Mouse (Mus musculus) embryo, embryonic 10.5 days (tissue): ENCODE data around the gene A930017K11Rik.

Source experiments
- DNase-seq: peaks from one replicate; pipeline ENCODE4 v3.0.0-alpha.2; 2015; ENCODE audit warnings: low spot score

A930017K11Rik gene

DNA sequence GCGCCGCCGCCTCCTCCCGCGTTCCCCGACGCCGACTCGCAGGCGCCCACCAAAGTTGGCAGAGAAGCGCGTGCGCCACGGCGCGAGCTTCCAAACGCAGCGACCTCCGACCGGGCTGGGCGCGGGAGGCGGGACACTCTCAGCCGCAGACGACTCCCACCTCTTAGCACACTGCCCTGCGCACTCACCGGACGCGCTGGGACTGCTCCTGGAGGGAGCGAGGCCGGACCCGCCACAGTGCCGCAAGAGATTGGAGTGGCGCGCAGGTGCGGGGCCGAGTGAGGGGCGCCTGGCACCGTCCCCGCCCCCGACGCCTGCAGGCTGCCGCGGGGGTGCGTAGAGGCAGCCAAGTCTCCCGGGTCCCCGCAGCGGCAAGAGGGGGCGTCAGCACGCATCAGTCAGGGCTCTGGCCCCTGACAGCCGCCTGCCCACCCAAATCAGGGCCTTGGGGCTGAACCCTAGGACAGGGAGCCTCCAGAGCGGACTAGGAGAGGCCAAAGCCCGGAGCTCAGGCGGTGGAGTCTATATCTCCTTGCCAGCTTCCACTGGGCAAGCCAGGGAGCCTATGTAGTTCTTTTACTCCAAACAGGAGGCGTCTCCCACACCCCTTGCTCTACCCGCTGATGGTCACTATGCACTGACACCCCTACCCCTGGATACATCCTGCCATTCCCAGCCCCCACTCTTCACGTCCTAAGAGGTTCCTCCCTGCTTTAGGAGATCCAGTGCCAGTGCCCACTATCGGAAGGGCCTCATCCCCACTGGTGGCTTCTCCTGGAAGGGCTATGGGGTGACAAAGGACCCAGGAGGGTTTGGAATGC lies at the start of gene A930017K11Rik:
Gene A930017K11Rik, minus strand, starts transcription at position 763 of the 821 bp plus-strand sequence.
- DNase-seq, result no peak

DNA sequence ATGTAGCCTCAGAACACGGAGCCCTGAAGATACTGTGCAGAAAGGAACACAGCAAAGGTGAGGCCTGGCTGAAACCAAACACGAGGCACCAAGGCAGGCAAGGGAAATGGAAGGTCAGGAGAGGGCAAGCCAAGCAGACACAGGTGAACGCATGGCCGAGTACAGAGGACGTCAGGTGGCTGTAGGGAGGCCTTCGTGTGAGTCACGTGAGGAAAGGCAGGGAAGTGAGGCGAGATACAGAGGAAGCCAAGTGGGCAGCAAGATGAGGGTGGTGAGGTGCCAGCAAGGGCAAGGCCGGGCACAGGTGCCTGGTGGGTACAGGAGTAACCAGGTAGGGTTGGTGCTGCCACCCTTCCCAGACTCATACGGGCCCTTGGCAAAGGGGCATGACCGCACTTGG lies 46.1 kb upstream of the A930017K11Rik start:
- DNase-seq, result no peak

DNA sequence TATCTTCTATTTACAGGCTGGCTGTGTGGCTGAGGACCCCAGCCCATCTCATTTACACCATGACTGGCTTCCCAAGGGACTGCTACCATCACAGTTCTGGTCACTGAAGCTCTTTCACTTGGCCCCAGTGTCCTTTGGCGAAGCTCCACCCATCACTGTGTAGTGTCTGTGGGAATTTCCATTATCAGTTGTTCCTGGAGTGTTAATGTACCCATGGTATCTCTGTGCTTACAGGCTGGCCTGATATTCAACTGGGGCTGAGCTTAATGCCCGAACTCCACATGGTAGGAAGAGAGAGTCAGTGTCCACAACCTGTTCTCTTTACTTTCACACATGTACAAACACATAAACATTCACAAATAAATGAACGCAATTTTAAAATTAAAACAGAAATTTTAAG lies 41.1 kb upstream of the A930017K11Rik start:
- no peak for DNase-seq

DNA sequence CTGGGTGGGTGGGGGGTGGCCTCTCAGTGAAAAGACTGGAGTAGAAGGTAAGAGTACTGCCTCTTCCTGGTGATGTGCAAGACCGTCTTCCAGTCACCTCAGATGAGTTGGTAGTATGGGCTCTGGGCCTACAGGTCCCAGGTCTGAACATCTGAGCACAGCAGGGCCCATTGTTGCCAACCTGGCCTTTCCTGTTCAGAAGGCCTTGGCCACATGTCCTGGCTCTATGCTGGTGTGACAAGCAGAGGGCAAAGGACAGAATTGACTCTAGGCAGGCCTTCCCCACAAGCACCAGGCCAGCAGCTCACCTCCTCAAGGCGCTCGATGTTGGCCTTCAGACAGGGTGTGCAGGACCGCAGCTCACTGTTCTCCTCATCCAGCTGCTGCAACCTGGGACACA lies 39.9 kb upstream of the A930017K11Rik start:
- DNase-seq, result no peak

DNA sequence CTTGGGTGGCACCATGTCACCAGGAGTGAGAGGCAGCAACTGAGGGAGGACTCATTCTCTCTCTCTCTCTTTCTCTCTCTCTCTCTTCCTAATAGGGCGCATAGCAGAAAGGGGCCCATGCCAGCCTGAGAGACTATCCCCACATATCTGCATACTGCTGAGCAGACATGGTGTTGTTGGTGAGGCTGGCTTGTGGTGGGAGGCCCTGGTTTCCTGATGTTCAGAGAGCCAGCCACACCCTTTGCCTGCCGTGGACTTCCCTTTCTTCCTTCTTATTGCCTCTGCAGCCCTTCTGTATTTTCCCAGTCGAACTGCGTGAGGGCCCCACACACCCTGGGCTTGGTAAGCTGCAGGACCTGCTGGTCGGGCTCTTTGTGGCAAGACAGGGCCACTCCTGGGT lies 38.0 kb upstream of the A930017K11Rik start:
- no peak for DNase-seq

DNA sequence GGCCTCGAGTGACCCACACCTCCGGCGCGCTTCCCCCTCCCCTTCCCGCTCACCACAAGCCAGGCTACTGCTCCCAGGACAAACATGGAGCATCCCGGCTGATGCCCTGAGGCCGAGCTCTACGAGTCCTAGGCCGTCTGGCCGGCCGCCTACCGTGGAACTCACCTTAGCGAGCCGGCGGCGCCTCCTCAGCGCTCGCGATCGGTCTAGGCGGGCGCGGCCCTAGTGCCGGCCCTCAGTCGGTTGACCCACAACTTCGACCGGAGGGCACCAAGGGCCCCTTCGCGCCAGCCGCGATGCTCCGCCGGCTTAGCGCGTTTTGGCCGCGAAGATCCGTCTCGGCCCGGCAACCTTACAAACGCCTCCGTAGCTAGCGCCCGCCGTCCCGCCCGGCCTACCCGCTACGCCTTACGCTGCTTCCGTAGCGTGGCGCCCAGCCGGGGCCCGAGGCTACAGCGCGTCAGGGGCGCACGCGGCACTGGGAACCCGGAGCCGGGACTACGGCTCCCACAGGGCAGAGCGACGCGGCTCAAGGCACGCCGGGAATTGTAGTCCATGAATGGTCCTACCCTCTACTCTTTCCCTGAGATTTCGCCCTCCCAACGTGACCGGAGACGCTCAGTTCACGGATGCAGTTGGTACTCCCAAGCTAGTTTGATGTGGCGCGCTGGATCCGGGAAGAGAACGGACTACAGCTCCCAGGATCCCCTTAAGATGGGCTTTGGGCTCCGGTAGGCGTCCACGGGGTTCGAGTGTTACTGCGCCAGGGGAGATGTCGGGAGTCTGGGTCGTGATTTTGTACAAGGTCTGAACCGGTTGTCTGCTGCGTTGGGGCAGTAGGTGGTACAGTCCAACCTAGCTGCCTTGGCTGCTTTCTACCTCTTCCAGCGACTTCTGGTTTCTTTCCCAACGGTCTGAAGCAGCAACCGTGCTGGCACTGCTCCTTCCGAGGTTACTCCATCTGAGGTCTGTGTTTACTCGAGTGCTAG lies 33.2 kb upstream of the A930017K11Rik start, which contains the start of gene Capn15:
Gene Capn15, minus strand, starts transcription at position 491 of the 989 bp plus-strand sequence.
- peak; percentile 98 for DNase-seq

DNA sequence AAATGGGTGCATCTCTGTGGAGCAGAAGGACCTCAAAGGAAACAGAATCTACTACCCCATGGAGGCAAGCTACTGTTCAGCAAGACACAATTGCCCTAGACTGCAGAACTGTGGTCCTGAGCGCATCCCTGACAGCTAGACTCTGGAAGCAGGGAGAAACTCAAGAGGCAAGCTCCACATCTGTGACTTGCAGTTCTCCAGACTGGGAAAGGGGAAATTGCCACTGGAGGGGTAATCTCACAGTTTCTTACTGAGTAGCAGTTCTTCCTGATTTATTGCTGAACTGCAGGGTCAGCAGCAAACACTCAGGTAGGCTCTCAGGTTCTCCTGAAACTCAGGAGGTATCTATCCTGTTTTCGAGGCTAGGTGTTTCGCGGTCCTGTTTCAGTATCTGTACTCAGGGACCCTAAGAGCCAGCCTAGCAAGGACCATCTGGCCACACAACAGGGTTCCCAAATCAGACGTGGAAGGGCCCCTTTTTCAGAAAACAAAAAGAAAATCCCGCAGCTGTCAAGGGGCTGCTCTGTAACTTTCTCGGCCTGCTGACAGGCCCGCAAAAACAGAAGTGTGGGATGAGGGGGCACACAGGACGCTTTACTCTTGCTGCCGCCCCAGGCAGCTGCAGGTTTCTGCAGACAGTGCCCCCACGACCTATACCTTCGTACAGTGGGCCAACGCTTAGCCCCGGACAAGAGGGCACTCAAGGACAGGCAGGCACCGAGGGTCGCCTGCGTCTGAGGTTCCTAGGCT lies 32.4 kb upstream of the A930017K11Rik start:
- peak; percentile 10 for DNase-seq

DNA sequence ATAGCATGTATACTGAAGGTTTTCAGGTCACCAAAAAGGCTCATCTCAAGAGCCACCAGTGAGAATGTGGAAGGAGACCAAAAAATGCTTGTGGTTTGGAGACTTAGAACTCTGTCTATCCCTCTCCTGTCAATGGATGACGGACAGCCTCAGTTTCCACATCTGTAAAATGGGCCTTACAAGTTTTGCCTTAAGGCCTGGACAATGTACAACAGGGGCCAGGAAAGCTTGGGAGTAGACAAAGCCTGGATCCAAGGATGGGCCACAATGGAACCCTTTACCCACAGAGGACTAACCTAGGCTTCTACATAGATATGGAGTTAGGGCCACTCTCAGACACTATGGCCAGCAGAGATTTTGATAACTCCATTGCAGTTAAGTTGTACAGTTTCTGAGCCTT lies 31.7 kb upstream of the A930017K11Rik start:
- no peak for DNase-seq

DNA sequence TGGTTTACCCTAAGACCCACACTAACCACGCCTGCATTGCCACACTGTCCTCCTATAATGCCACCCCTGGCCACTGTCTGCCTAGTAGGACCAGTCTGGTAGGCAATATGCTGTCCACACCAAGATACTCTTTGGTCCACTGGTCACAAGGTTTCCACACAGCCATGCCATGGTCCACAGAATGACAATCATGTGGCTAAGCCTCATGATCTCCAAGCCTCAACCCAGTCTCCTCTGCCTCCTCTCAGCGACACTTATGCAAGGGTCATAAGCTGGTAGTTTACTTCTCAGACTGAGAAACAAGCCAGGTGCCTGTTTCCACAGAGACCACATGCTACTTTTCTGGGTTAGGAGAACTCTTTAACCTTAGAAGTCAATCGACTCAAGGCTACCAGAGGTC lies 30.5 kb upstream of the A930017K11Rik start:
- no peak for DNase-seq

DNA sequence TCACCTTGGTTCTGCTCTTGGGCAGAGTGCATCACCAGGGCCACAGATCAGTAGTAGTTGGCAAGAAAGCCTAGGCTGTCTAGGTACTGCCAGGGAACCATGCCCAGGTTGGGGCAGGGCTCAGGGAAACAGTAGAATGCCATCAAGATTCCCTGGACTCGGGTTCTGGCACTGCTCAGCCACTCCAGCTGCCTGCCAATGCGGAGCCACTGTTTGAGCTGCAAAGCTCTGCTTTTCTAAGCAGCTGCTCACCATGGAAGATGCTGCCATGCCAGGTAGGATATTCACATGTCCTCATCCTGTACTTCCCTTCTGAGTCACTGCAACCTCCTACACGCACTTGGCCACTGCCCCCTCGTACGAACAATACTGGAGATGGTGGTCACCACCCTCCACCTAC lies 28.5 kb upstream of the A930017K11Rik start:
- no peak for DNase-seq

DNA sequence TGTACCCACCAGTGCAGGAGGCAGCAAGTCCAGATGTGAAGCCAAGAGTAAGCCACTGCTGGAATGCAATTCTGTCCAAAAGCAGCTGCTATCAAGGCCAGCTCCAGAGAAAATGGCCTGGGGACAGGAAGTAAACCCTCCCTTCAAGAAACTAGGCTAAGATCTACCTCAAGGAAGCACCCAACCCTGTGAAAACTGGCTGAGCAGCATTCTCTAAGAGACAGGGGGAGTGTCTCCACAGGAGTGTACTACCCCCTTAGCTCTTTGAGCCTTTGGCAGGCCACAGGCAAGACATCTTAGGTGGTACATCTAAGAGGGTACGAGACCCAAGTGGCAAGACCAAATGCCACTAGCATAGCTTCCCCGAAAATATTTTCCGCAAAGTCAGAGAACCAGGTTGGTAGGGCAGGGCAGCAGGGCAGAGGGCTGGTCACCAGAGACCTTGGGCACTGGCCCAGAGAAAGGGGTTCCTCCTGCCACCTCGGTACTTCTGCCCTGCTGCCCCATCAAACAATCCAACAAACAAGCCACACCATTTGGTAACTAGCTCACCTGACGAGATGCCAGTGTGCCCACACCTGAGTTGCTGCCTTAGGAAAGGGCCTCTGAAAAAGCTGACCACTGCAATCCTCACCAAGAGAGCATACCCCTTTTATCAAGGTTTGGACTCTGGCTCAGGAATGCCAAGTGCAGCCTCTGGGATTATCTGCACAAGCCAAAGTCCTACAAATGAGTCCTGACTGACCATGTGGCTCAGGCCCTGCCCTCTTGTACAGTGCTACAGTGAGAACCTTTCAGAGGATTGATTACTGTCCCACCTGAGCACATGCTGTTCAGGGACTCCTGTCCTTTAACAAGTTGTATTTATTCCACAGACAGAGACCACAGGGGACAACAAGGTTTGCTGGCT lies 27.7 kb upstream of the A930017K11Rik start:
- no peak for DNase-seq

DNA sequence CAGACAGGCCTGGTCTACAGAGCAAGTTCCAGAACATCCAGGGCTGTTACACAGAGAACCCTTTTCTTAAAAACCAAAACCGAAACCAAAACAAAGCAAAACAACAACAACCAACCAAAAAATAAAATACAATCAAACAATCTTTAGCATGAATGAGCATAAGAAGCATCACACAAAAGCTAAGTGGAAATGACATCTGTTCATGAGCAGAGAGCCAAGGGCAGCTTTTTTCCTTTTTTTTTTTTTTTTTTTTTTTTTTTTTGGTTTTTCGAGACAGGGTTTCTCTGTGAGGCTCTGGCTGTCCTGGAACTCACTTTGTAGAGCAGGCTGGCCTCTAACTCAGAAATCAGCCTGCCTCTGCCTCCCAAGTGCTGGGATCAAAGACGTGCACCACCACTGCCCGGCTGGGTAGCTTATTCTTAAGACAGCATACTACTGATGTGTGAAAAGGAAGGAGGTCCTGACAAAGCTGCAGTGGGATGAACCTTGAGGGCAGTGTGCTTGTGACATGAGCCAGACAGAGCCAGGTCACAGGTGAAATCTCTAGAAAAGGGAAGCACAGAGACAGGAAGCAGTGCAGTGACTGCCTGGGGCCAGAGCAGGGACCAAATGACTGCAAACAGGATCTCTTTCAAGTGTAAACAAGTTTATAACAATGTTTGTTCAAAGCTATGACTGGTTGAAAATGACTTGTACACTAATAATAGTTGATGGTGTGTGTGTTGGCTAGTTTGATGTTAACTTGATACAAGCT lies 18.8 kb upstream of the A930017K11Rik start:
- DNase-seq, result no peak

DNA sequence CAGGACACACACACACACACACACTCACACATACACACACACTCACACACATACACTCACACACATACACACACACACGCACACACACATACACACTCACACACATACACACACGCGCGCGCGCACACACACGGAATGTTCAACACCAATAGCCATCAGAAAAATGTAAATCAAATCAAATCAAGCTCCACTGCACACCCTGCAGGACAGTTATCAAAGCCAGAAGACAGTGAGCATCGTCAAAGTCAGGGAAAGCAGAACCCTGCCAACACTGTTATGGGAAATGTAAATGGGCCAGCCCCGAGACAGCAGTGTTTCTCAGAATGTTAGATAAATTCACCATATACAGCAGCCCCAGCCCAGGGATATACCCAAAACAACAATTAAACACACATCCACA lies 18.1 kb upstream of the A930017K11Rik start:
- no peak for DNase-seq

DNA sequence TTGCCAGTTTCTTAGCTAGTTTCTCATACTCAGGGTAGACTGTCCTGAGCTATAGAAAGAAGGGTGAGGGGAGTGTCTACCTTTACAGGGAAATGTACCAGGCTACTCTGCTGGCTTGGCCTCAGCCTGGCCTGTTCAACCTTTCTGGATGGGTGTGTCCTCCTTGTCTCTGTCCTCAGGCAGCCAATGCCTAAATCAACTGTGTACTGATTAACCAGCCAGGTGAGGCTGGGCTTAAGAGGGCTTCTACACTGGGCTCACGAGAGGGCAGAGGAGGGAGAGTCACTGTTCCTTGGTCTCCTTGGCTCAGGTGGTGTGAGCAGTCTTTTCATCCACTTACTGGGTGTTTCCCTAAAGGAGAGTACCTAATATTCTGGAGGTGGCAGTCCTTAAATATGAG lies 15.8 kb upstream of the A930017K11Rik start:
- DNase-seq, result no peak

DNA sequence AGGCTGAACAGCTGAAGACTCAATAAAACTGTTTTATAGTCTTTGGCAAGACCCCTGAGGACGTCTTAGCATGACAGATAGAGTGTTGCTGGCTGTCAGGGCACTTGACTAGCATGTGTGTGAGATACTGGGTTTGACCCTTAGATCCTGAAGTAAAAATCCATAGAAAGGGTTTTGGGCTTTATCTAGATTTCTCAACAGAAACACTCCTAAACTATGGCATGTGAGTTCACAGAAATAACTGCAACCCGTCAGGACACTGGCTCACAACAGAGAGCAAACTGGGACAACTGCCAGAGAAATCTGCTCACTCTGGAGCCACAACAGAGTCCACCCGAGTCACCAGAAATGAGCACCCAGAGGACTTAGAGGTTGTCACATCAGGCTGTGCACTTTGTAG lies 15.3 kb upstream of the A930017K11Rik start:
- no peak for DNase-seq

DNA sequence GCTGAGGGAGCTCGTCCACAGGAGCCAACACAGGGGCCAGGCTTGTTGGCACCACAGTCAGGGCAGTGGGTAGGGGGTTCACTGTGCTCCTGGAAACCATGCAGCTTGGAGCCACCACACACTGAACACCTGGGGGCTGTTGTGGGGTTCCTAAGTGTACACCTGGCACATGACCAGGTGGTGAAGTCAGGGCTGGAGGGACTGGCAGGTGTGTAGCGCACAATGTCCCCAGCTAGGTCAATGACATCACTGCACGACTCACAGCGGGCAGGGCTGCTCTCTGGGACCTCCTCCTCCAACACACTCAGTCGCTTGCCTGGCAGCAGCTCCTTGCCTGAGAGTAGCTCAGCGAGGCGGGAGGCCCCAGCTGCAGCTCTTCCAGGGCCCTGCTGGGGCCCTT lies 11.9 kb upstream of the A930017K11Rik start:
- no peak for DNase-seq

DNA sequence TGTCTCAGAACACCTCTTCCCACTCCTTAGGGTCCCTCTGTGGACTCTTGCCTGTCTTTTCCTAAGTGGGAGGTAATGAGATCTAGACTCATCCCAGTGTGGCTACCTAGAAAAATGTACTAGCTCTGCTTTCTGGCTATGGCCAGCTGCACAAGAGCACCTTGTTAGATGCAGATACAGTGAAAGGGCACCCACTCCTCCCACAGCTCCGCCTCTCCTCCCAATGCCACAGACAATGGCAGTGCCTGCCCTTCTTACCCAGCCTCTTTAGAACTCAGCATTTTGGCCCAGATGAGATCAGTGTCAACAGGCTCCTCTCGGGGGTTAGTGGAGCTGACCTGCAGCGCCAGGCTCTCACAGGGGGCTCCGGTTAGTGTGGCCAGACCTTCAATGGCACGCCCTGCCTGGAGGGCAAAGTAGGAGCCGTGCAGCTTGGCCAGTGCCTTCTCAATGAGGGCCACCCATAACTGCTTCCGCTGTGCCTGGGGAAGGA lies 10.1 kb upstream of the A930017K11Rik start:
- no peak for DNase-seq

DNA sequence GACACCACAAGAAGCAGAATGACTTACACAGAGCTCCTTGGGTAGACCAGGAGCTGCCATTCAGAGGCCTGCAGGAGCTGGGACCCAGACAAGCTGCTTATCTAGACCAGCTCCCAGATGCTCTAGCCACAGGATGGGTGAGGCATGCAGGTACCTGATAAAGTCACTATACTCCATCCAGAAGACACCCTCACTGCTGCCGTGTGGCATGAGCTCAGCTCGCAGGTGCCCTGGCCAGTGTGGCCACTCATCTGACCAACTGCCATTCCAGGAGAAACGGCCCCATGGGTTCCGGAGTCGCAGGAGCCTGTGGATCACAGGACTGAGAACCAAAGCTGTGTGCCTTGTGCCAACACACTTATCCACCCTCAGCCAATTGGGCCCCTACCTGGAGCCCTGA lies 9.2 kb upstream of the A930017K11Rik start:
- no peak for DNase-seq

DNA sequence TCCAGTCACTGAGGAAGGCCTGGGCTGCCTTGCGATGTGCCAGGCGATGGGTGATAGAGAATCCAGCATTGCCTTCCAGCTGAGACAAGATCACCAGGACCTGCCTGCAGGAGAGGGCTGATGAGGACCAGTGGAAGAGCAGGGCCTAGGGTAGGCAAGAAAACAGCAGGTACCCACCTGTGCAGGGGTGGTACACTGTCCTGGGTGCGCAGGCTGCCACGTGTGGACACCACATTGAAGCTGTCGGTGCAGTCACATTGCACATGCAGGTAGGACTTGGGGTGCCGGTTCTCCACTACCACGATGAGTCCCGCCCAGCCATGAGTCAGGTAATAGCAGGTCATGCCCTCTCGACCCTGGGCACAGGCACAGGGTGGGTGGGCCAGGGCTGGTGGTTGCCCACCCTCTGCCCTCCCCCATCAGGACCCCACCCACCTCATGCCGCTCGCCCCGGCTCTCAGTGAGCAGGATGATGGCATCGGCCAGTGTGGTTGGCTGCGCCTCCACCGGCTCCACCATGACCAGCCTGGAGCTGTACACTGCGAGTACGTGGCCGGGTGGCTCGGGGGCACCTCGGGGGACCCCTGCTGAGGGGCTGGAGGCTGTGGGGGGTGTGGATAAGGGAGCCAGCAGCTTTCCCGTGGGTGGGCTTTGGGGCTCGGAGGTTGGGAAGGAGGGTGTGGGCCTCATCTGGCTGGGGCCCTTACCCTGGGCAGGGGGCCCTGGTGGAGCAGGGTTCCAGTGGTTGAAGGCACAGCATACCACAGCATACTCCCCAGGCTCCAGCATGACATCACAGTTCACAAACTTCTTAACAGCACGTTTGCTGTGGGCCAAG lies 7.5 kb upstream of the A930017K11Rik start:
- DNase-seq, result no peak
